Mouse (Mus musculus) C2C12 (cell line): Measurements from ENCODE around the gene Grik2. TPM values are rescaled to one million over a fixed set of nuclear protein-coding genes. Genes with fewer than 3 reads are reported as not detected.
A peak's percentile ranks its signal among the peaks of the same experiment; 100 is the strongest.

ENCODE experiments used
- H3K27me3 ChIP-seq: one replicate; pipeline ENCODE4 v1.6.1; 2011; ENCODE audit not compliant: control insufficient read depth, insufficient read depth, insufficient read length
- H3K36me3 ChIP-seq: one replicate; pipeline ENCODE4 v1.6.1; 2011; ENCODE audit not compliant: control insufficient read depth, insufficient read depth
- H3K4me3 ChIP-seq: one replicate; pipeline ENCODE4 v1.5.1; 2011; ENCODE audit warnings: mild to moderate bottlenecking, control low read depth; ENCODE audit not compliant: poor library complexity, insufficient read depth, severe bottlenecking
- H3K79me2 ChIP-seq: one replicate; pipeline ENCODE4 v1.6.1; 2011; ENCODE audit not compliant: control insufficient read depth, insufficient read depth
- H3K79me3 ChIP-seq: one replicate; pipeline ENCODE4 v1.6.1; 2011; ENCODE audit warnings: low read depth, control low read depth
- H3ac ChIP-seq: one replicate; pipeline ENCODE3; 2011; ENCODE audit warnings: low read depth; ENCODE audit not compliant: control insufficient read depth, insufficient read length
- CEBPB ChIP-seq: IDR thresholded peaks from one replicate; pipeline ENCODE4 v1.6.1; 2011; ENCODE audit warnings: low read depth, mild to moderate bottlenecking, control low read depth, moderate library complexity
- CTCF ChIP-seq: IDR thresholded peaks from one replicate; pipeline ENCODE4 v1.5.1; 2011; ENCODE audit not compliant: control insufficient read depth, insufficient read depth, insufficient read length
- FOSL1 ChIP-seq: IDR thresholded peaks from one replicate; pipeline ENCODE4 v1.8.0; 2011; ENCODE audit warnings: mild to moderate bottlenecking, low read length; ENCODE audit not compliant: poor library complexity, insufficient read depth, severe bottlenecking
- MAX ChIP-seq: IDR thresholded peaks from one replicate; pipeline ENCODE4 v1.6.1; 2011; ENCODE audit warnings: mild to moderate bottlenecking, control low read depth
- MYOD1 ChIP-seq: IDR thresholded peaks from one replicate; pipeline ENCODE4 v1.6.1; 2011; ENCODE audit warnings: low read depth; ENCODE audit not compliant: control insufficient read depth, insufficient read length
- MYOG ChIP-seq: IDR thresholded peaks from one replicate; pipeline ENCODE4 v1.6.1; 2011; ENCODE audit not compliant: control insufficient read depth, insufficient read length; ENCODE audit errors: extremely low read depth
- USF1 ChIP-seq: IDR thresholded peaks from one replicate; pipeline ENCODE4 v1.6.1; 2011; ENCODE audit warnings: low read depth, mild to moderate bottlenecking, control low read depth, moderate library complexity
- polyA plus RNA-seq: library from polyadenylated mRNA; unstranded; fragments of >200 nt; fragmentation: generic; extraction: Trizol; gene quantifications from one replicate; pipeline ENCODE4 v1.2.1, GENCODE M21; 2012; ENCODE audit warnings: missing spikeins

Grik2 gene
- polyA plus RNA-seq, 1 experiment = 0.19 TPM

DNA sequence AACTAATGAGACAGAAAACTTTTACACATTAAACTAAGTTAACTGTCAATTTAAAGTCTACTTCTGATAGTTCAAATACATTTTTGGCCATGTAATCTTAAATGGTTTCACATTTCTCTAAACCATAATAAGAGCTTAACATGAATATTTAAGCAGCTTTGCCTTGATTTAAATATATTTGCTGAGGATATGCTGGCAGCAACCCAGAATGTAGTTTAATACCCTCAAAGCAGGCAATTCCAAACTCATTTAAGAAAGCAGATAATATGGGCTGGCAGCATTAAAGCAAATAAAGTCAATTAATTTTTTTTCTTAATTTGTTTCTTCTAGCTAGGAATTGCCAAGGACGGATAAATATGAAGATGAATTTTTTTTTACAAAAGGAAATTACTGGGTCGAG, 56.7 kb downstream of the Grik2 start:
- Histone ChIP-seq H3K79me3 (no peaks in the 10 kb centered on the region), H3K4me3 (no peak overlapping the region), H3ac (no peak overlapping the region), H3K36me3 (no peaks in the 10 kb centered on the region), H3K27me3 (no peaks in the 10 kb centered on the region), H3K79me2 (no peaks in the 10 kb centered on the region)
- TF ChIP-seq MYOG (no peak), FOSL1 (no peak), USF1 (no peak), CTCF (no peak), MAX (no peak), MYOD1 (no peak), CEBPB (no peak)

DNA sequence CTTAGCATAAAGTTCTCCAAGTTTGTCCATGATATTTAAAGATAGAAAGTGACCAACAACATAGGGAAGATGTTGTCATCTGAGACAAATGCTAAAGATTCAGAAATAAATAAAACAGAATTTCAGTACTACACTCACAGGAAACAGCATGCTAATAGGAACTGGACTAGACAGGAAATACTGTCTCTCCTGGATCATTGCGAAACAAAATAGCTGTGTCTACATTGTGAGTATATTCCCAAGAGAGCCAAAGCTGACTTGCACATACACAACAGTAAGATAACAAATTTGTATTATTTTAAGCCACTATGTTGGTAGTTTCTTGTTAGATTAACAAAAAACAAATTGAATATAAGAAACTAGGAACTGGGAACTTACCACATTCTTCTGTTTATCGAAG, 64.9 kb downstream of the Grik2 start:
- H3K79me3 ChIP-seq = no peaks in the 10 kb centered on the region
- no peaks in the 10 kb centered on the region for H3K79me2 ChIP-seq
- H3K4me3 ChIP-seq = no peak overlapping the region
- no peaks in the 10 kb centered on the region for H3K27me3 ChIP-seq
- TF ChIP-seq CEBPB (peak; percentile 29), MAX (no peak)
- H3ac ChIP-seq = no peak overlapping the region
- H3K36me3 ChIP-seq = no peaks in the 10 kb centered on the region

DNA sequence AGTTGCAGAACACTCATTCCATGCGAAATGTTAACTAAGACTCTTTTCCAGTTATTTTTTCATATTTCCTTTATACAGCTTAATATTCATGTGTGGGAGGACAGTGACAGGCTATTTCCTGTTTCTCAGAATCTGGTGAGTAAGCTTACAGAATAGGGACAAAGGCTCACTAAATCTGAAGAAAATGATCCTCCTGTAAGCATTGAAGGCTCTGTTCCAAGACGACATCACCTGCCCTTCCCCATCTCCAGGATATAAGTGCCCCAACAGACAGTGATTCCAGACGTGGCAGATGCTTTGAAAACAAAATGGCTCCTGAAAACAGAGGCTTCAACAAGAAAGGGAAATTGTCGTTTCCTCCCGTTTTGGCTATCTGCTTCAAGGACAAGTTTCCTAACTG, 71.7 kb downstream of the Grik2 start:
- Histone ChIP-seq H3K4me3 (no peak overlapping the region), H3K79me3 (no peaks in the 10 kb centered on the region), H3K79me2 (no peaks in the 10 kb centered on the region), H3ac (no peak overlapping the region), H3K27me3 (no peaks in the 10 kb centered on the region), H3K36me3 (no peaks in the 10 kb centered on the region)
- no peak for TF ChIP-seq FOSL1
- TF ChIP-seq MAX = no peak
- TF ChIP-seq CEBPB = no peak
- no peak for TF ChIP-seq MYOD1
- no peak for TF ChIP-seq USF1
- no peak for TF ChIP-seq CTCF
- no peak for TF ChIP-seq MYOG

DNA sequence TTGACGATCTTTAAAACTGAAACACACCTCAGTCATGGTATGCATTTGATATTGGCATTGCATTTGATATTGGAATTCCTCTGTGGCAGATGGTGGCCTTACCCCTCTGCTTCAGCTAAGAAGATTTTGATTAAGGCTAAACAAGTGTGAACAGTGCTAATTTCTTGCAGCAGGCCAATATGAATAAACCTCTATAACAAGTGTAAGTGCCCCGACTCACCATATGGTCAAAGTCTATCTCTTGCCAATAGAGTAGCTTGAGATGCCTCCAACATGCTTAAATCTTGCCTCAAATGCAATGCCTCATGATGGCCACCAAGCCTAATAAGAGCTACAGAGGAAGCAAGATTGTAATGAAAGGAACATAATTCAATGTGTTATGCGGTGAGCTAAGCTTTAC, 78.8 kb downstream of the Grik2 start:
- Histone ChIP-seq H3K27me3 (no peaks in the 10 kb centered on the region), H3K36me3 (no peaks in the 10 kb centered on the region), H3K4me3 (no peak overlapping the region), H3K79me2 (no peaks in the 10 kb centered on the region), H3K79me3 (no peaks in the 10 kb centered on the region), H3ac (no peak overlapping the region)
- no peak for TF ChIP-seq MYOD1
- no peak for TF ChIP-seq MYOG
- no peak for TF ChIP-seq USF1
- TF ChIP-seq CEBPB = no peak
- TF ChIP-seq MAX = no peak

DNA sequence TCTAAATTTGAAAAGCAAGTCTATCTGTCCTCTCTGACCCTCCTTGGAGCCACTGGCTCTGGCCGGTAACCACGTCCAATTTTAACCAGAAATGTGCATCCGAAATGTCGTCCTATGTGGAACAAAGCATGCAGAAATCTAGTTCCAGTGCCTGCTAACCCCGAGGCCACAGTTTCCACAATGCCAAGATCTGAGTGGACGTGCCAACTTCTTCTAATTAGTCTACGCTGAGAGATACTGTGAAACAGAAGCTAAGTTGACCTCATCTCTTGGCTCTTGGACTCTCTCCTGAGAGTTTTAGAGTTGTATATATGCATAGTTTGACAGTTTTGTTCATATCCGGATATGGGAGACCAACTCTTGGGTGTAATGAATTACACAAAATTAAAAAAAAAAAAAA, 84.1 kb downstream of the Grik2 start:
- no peaks in the 10 kb centered on the region for H3K79me3 ChIP-seq
- no peak overlapping the region for H3K4me3 ChIP-seq

DNA sequence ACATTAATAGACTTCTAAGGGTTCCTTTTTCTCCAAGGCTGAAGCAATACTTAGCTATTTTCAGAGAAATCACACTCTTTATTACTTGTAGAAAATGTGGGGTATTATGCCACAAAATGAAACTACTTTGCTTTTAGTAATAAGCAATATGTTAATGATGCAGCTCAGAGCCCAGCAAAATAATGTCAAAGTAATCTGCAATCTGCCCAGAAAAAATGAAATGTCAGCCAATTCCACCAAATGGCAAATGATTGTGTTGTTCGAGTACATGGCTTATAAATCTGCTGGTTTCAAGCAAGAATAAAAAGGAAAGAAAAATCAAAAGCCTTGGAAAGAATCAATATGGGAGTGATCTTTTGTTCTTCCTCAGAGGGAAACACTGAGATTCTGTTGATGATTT, 136.2 kb downstream of the Grik2 start:
- H3K4me3 ChIP-seq = no peak overlapping the region
- TF ChIP-seq MAX = no peak
- no peak for TF ChIP-seq MYOD1
- no peak for TF ChIP-seq USF1
- TF ChIP-seq CEBPB = no peak
- TF ChIP-seq FOSL1 = no peak
- no peak for TF ChIP-seq CTCF
- TF ChIP-seq MYOG = no peak
- no peaks in the 10 kb centered on the region for H3K79me2 ChIP-seq
- H3ac ChIP-seq = no peak overlapping the region
- no peaks in the 10 kb centered on the region for H3K27me3 ChIP-seq
- no peaks in the 10 kb centered on the region for H3K36me3 ChIP-seq
- H3K79me3 ChIP-seq = no peaks in the 10 kb centered on the region

More for the DNA sequence above, 84.1 kb downstream of the Grik2 start:
- no peaks in the 10 kb centered on the region for H3K79me2 ChIP-seq
- H3K36me3 ChIP-seq = no peaks in the 10 kb centered on the region
- TF ChIP-seq USF1 (no peak), MYOG (no peak), MAX (no peak), CEBPB (no peak), FOSL1 (no peak), CTCF (no peak), MYOD1 (no peak)
- H3K27me3 ChIP-seq = no peaks in the 10 kb centered on the region
- H3ac ChIP-seq = no peak overlapping the region
